Mouse (Mus musculus) heart, embryonic 16.5 days (tissue): ENCODE results near the gene Trmt112. TPM values are rescaled to one million over a fixed set of nuclear protein-coding genes. Genes with fewer than 3 reads are reported as not detected.
A peak's percentile ranks its signal among the peaks of the same experiment; 100 is the strongest.

Source experiments
- ATAC-seq: fragments of 200-750 bp; cut with Nextera tagmentation; replicated peaks from 2 replicates; pipeline ENCODE4 v1.8.0; 2017; ENCODE audit warnings: moderate number of reproducible peaks; ENCODE audit not compliant: insufficient read depth, low FRiP score; ENCODE audit errors: extremely low read depth
- H3K27ac ChIP-seq: fragments of 300-500 bp; sonication (generic); 2 replicates; pipeline ENCODE4 v1.5.1; 2014; ENCODE audit warnings: mild to moderate bottlenecking, low read length, control low read depth, moderate library complexity
- H3K27me3 ChIP-seq: fragments of 300-500 bp; sonication (generic); 2 replicates; pipeline ENCODE4 v1.6.1; 2014; ENCODE audit warnings: low read length, mixed read lengths; ENCODE audit not compliant: control insufficient read depth, insufficient read depth
- H3K36me3 ChIP-seq: fragments of 300-500 bp; sonication (generic); 2 replicates; pipeline ENCODE4 v1.6.1; 2014; ENCODE audit not compliant: control insufficient read depth, insufficient read depth
- H3K4me1 ChIP-seq: fragments of 300-500 bp; sonication (generic); 2 replicates; pipeline ENCODE4 v1.6.1; 2014; ENCODE audit warnings: low read length, mixed read lengths; ENCODE audit not compliant: control insufficient read depth, insufficient read depth
- H3K4me2 ChIP-seq: fragments of 300-500 bp; sonication (generic); 2 replicates; pipeline ENCODE4 v1.6.1; 2014; ENCODE audit warnings: low read depth, mild to moderate bottlenecking, control low read depth, low read length
- H3K4me3 ChIP-seq: fragments of 300-500 bp; sonication (generic); 2 replicates; pipeline ENCODE4 v1.5.1; 2014; ENCODE audit warnings: mild to moderate bottlenecking, control low read depth, low read length
- H3K9ac ChIP-seq: fragments of 300-500 bp; sonication (generic); 2 replicates; pipeline ENCODE4 v1.6.1; 2014; ENCODE audit warnings: low read length, control low read depth
- H3K9me3 ChIP-seq: fragments of 300-500 bp; sonication (generic); replicated peaks from 2 replicates; pipeline ENCODE4 v1.6.1; 2016; ENCODE audit warnings: low read length; ENCODE audit not compliant: control insufficient read depth
- WGBS: fragments of 180-500 bp; shearing (Covaris S2); extraction: QIAGEN DNeasy Blood & Tissue Kit; methylation state at CpG from one replicate; pipeline ENCODE4 v1.1.7; 2014; 5-methylcytosine and 5-hydroxymethylcytosine counted together
- polyA plus RNA-seq: library from polyadenylated mRNA; unstranded; fragments of >200 nt; fragmentation: Nextera tagmentation; extraction: Ambion mirVana; gene quantifications from 2 replicates; pipeline ENCODE4 v1.2.1, GENCODE M21; 2015

The Trmt112 gene
- polyA plus RNA-seq, 1 experiment from 2014 or later = 93.0 TPM

- peak; percentile 93 for ATAC-seq
- H3K4me3 ChIP-seq = peak within 1 kb of the TSS; percentile 63
- H3K4me1 ChIP-seq = peaks cover 33% of the 10 kb centered on the region
- under 1% methylated on average over 66 of the region's 66 CpGs for WGBS
- H3K4me2 ChIP-seq = peak within 1 kb of the TSS; percentile 86
- H3K27ac ChIP-seq = peak within 1 kb of the TSS; percentile 96
- peak within 1 kb of the TSS; percentile 94 for H3K9ac ChIP-seq
- H3K36me3 ChIP-seq = peaks cover 9% of the 10 kb centered on the region; the same call in 1 of the 2 replicates
- H3K27me3 ChIP-seq = peaks cover 19% of the 10 kb centered on the region
- no peaks in the 10 kb centered on the region for H3K9me3 ChIP-seq
Measured at GRCm38 (mm10) chr19:6921647-6922567, 12.4 kb downstream of the Trmt112 start, which contains the start of gene Esrra. Gene Esrra, minus strand, starts transcription at chr19:6921813.

- peaks cover 30% of the 10 kb centered on the region for H3K27me3 ChIP-seq
- no peak for ATAC-seq
- peak overlapping the region; percentile 84 for H3K4me2 ChIP-seq
- peaks cover 8% of the 10 kb centered on the region; the same call in 1 of the 2 replicates for H3K36me3 ChIP-seq
- WGBS = 66% methylated on average over 6 of the region's 6 CpGs
- peak overlapping the region; percentile 75 for H3K9ac ChIP-seq
- peaks cover 33% of the 10 kb centered on the region for H3K4me1 ChIP-seq
- H3K4me3 ChIP-seq = peak overlapping the region; percentile 63
- peak overlapping the region; percentile 91 for H3K27ac ChIP-seq
- H3K9me3 ChIP-seq = no peaks in the 10 kb centered on the region
Measured at GRCm38 (mm10) chr19:6922901-6923735, 13.6 kb downstream of the Trmt112 start.

DNA sequence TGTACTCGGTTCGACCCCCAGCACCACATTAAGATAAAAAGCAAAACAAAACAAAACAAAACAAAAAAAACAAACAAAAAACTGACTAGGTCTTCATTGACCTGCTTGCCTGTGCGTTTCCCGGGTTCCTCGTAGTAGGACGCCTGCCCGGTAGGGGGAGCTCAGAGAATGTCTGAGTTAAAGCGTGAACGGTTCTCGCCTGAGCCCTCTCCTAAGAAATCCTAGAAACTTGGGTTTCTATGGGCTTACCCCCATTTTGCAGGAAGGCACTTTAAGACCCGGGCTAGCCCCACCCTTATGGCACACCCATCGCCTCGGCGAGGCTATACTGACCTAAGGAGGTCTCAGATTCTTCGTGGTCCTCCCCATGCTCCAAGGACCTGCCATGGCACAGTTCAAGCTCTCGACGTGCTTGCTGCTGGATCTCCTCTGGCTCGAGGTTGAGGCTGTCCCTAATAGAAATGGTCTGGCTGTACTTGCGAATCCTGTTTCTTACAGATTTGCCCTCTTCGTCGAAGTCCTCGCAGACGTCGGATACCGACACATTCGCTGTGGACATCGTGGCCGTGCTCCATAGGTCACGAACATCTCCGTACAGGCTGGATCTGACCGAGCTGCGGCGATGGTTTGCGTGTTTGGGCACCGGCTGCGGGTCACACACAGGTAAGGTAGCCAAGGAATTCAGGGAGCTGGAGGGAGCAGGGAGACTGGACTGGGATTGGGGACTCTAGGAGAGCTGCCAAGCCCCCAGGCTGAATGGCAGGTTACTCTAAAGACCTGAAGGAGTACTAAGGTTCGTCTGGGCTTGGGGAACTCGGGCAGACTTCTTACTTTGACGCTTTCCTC lies 15.2 kb downstream of the Trmt112 start:
- H3K9me3 ChIP-seq = no peaks in the 10 kb centered on the region
- H3K4me2 ChIP-seq = peak overlapping the region; percentile 39
- no peaks in the 10 kb centered on the region for H3K36me3 ChIP-seq
- H3K27me3 ChIP-seq = peaks cover 35% of the 10 kb centered on the region
- H3K4me1 ChIP-seq = peaks cover 26% of the 10 kb centered on the region
- ATAC-seq = no peak
- peak overlapping the region; percentile 23 for H3K4me3 ChIP-seq
- H3K9ac ChIP-seq = peak overlapping the region; percentile 47
- no peak overlapping the region for H3K27ac ChIP-seq
- WGBS = 6% methylated on average over 39 of the region's 39 CpGs

DNA sequence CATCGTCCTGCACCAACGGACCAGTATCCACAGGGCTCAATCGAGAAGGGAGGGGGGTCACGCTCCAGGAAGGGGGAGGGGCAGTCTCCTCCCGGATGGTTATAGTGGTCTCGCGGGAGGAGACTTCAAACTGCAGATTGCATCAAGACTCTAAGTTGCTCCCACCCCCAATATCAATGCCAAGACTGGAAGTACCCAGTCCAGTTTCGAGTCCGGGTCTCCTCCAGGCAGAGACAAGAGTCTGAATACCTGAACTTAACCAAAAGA lies 15.7 kb downstream of the Trmt112 start, which contains the start of gene Catsperz:
Gene Catsperz, minus strand, starts transcription at position 74 of the 267 bp plus-strand sequence.
- Histone ChIP-seq H3K4me3 (peak within 1 kb of the TSS; percentile 23), H3K4me2 (peak within 1 kb of the TSS; percentile 39), H3K9me3 (no peaks in the 10 kb centered on the region), H3K27me3 (peaks cover 38% of the 10 kb centered on the region), H3K9ac (peak within 1 kb of the TSS; percentile 47), H3K27ac (no peak within 1 kb of the TSS), H3K4me1 (peaks cover 20% of the 10 kb centered on the region), H3K36me3 (no peaks in the 10 kb centered on the region)
- 5% methylated on average over 9 of the region's 9 CpGs for WGBS
- ATAC-seq = no peak

GRCm38 (mm10) chr19:6925611-6926329 lies 16.3 kb downstream of the Trmt112 start:
- Histone ChIP-seq H3K9ac (no peak overlapping the region), H3K36me3 (no peaks in the 10 kb centered on the region), H3K4me3 (peak overlapping the region; percentile 5; the same call in 1 of the 2 replicates), H3K4me2 (peak overlapping the region; percentile 39; the same call in 1 of the 2 replicates), H3K27me3 (peaks cover 38% of the 10 kb centered on the region), H3K27ac (no peak overlapping the region), H3K9me3 (no peaks in the 10 kb centered on the region), H3K4me1 (peaks cover 15% of the 10 kb centered on the region)
- no peak for ATAC-seq
- 19% methylated on average over 40 of the region's 40 CpGs for WGBS

- Histone ChIP-seq H3K4me1 (peaks cover 14% of the 10 kb centered on the region), H3K4me2 (peak overlapping the region; percentile 52), H3K9ac (peak overlapping the region; percentile 21), H3K27ac (no peak overlapping the region), H3K27me3 (peaks cover 45% of the 10 kb centered on the region), H3K4me3 (peak overlapping the region; percentile 25), H3K36me3 (no peaks in the 10 kb centered on the region), H3K9me3 (no peaks in the 10 kb centered on the region)
- WGBS = 18% methylated on average over 26 of the region's 26 CpGs
- no peak for ATAC-seq
Measured at GRCm38 (mm10) chr19:6926559-6927255, 17.2 kb downstream of the Trmt112 start.

DNA sequence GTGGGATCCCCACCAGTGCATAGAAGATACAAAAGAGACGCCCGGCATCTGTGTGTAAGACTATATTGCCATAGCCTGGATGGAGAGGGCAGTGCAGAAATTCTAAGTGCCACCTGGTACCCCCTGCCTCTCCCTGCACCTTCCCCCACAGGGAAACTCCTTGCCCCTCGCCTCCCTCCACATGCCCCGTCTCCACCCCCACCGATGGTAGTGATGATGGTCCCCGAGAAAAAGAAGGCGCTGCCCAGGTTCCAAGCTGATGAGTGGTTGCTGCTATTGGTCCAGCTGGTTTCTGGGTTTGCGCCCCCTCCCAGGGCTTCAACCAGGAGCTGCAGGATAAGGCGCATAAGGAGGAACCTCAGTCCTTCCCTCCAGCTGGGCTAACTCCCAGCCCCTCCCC lies 18.6 kb downstream of the Trmt112 start:
- H3K36me3 ChIP-seq = no peaks in the 10 kb centered on the region
- H3K27me3 ChIP-seq = peaks cover 59% of the 10 kb centered on the region
- H3K4me1 ChIP-seq = peaks cover 6% of the 10 kb centered on the region; the same call in 1 of the 2 replicates
- no peaks in the 10 kb centered on the region for H3K9me3 ChIP-seq
- H3K9ac ChIP-seq = no peak overlapping the region
- no peak for ATAC-seq
- no peak overlapping the region for H3K4me2 ChIP-seq
- H3K4me3 ChIP-seq = no peak overlapping the region
- no peak overlapping the region for H3K27ac ChIP-seq
- 22% methylated on average over 9 of the region's 9 CpGs for WGBS
